Mouse (Mus musculus): ENCODE measurements around the gene Ap2m1.
"Not testable (repeated sequence)": the region's sequence is repeated elsewhere in the genome, so short reads cannot be mapped to it uniquely, and the experiment has no call there.

Ap2m1 gene

GRCm38 (mm10) chr16:20535296-20536080 is at the start of gene Ap2m1:
Gene Ap2m1 (plus strand): TSS chr16:20535478.
- DNase-seq (ENCODE audit: low read depth), result peak; percentile 93

DNA sequence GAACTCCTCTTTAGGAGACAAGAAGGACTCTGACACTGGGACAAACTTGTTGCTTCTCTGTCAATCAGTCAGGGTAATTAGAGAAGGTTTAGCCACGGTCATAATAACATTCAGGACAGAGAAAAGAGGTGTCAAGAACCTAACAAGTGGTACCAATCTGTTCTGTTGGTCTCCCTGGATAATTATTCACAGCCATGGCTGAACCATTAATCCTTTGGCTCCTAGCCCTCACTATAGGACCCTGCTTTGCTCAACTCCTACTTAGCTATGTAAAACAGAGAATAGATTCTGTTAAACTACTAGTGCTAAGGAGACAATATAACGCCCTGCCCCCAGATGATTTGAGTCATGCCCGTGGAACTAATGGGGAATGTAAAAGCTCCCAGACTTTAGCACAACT is 49.2 kb upstream of the Ap2m1 start:
- no peak for DNase-seq (ENCODE audit: low read depth)

DNA sequence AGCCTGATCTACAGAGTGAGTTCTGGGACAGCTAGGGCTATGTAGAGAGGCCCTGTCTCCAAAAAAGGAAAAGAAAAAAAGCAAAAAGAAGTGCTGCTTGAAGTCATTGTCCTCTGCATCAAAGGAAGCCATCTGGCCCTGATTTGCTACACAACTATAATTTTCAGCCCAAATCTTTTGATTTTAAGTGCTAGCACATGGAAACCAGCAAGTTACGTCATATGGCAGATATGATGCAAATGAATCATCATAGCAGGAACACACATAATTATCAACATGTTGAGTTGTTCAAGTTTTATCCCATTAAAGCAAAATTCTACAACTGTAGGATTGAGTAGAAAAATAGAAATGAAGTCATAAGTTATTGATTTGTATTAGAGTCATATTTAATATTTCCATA is 47.1 kb upstream of the Ap2m1 start:
- no peak for DNase-seq (ENCODE audit: low read depth)

DNA sequence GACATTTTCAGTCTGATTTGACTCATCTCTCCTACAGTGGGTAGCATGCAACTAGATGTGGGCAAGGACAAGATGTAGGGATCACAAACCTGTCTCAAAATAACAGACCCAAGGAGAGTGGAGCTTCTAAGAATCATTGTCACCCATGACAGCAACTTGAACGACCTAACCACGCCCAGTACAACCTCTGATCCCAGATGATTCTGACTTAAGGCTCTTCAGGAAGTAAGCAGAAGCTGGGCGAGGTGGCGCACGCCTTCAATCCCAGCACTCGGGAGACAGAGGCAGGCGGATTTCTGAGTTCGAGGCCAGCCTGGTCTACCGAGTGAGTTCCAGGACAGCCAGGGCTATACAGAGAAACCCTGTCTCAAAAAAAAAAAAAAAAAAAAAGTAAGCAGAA is 46.5 kb upstream of the Ap2m1 start:
- not testable (repeated sequence) for DNase-seq (ENCODE audit: low read depth)

DNA sequence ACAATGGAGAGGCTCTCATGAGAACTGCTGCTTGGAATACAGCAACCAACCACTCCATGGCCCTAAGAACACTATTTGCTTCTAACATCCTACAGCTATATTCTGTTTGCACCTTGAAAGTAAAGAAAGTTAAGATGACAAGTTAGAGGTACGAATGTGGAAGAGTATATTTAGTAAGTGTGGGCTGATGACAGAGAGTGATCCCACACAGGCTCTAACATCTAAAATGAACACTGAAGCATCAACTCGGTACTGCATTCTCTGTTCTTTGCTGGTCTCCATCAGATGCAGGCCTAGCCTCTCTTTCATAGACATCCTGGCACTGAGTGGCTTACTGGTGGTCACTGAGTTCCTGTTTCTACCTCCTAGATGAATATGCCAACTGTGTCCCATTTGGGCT is 46.0 kb upstream of the Ap2m1 start:
- DNase-seq (ENCODE audit: low read depth), result no peak

DNA sequence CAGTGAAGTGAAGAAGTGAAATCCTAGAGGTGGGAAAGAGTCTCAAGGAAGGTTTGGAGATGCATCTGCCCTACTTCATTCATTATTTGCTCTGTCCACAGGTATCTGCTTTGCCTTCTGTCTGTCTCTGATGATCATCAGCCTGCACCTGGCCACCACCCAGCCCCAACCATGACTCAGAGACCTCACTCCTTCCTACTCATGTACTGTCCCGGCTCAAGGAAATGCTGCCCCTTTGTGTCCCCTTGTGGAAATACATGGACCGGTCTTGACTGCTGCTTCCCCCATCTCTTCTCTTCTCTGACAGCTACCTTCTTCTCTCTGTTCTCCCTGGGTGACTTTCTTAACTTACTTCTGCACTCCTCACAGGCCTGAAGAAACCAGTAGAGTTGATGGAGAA is 44.7 kb upstream of the Ap2m1 start:
- DNase-seq (ENCODE audit: low read depth), result peak; percentile 18

- DNase-seq (ENCODE audit: low read depth), result no peak
Observed at GRCm38 (mm10) chr16:20491301-20491700, 44.0 kb upstream of the Ap2m1 start.

DNA sequence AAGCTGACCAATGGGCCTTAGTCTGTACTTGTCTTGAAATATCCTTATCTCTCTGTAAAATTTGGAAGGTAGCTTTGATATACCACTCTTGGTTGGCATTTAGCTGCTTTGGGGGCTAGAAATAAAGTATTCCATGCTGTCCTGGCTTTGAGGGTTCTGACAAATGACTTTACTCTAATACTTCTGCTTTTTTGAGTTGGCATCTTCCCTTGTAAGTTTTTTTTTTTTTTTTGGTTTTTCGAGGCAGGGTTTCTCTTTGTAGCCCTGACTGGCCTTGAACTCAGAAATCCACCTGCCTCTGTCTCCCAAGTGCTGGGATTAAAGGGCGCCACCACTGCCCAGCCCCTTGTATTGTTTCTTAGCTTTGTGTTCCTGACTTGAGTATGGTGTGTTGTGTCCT is 41.8 kb upstream of the Ap2m1 start:
- DNase-seq (ENCODE audit: low read depth), result no peak

- peak; percentile 81 for DNase-seq (ENCODE audit: low read depth)
Observed at GRCm38 (mm10) chr16:20496671-20497600, 38.3 kb upstream of the Ap2m1 start.

DNA sequence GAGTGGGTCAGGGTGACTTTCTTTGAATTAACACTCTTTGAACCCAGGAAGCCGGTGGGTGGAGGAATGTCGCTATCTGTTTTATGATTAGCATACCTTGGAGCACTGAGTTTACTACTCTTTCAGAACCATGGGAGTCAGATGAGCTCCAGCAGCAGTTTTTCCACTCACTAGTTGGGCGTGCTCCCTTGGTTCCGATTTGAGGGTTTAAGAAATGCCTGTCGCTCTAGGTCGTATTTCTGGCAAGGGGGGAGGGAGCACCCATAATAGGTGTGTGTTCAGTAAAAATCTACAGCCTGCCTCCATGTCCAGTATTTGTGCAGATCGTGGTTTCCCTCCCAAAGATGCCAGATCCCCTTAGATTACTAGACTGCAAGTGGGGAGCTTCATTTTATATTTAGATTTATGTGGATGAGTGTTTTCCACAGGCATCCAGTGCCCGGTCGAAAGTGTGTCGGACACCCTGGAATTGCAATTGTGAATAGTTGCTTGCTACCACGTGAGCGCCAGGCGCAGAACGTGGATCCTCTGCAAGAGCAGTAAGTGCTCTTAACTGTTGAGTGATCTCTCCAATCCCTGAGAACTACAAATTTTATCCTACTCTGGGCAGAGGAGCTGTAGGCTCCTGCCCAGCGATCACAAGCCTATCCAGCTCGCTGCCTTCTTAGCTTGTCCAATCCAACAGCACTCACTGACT is 37.1 kb upstream of the Ap2m1 start:
- DNase-seq (ENCODE audit: low read depth), result peak; percentile 8

GRCm38 (mm10) chr16:20498677-20499475 is 36.4 kb upstream of the Ap2m1 start, which contains the start of gene Eif2b5:
Gene Eif2b5 (plus strand): TSS chr16:20498817.
- DNase-seq (ENCODE audit: low read depth), result peak; percentile 83

DNA sequence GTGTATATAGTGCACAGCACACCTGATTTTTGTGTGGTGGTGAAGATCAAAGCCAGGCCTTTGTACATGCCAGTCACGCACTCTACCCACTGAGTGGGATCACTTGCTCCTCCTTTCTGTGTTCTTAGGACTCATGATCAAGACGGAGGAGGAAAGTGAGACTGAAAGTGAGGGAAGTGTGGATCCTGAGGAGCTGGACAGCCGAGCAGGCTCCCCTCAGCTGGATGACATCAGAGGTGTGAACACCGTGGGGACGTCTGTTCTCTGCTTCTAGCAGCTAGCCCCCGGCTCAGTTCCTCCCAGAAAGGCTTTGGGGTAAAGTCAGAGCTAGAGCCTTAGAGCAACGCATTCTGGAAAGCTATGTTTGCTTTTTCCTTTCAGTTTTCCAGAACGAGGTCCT is 29.3 kb upstream of the Ap2m1 start:
- DNase-seq (ENCODE audit: low read depth), result no peak

- no peak for DNase-seq (ENCODE audit: low read depth)
Observed at GRCm38 (mm10) chr16:20509349-20509748, 25.9 kb upstream of the Ap2m1 start.

- no peak for DNase-seq (ENCODE audit: low read depth)
Observed at GRCm38 (mm10) chr16:20511277-20511847, 23.9 kb upstream of the Ap2m1 start.

DNA sequence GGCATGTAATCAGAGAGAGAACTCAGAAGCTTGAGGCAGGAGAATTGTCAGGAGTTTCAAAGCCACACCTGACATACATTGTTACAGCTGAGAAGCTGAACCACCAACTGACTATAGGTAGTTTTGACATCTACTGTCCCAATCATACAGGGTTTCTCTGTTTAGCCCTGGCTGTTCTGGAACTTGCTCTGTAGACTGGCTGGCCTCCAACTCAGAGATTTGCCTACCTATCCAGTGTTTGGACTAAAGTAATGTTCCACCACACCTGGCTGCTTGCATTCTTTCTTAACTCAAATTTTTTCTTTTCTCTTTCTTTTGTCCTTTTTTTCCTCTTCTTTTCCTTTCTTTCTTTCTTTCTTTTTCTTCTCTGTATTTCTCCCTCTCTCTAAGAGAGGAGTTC is 19.2 kb upstream of the Ap2m1 start:
- no peak for DNase-seq (ENCODE audit: low read depth)

GRCm38 (mm10) chr16:20516726-20517201 is 18.5 kb upstream of the Ap2m1 start, which contains the start of gene Dvl3:
Gene Dvl3 (plus strand): TSS chr16:20516982.
- DNase-seq (ENCODE audit: low read depth), result peak; percentile 69

GRCm38 (mm10) chr16:20517216-20517615 is 18.1 kb upstream of the Ap2m1 start:
- DNase-seq (ENCODE audit: low read depth), result no peak

DNA sequence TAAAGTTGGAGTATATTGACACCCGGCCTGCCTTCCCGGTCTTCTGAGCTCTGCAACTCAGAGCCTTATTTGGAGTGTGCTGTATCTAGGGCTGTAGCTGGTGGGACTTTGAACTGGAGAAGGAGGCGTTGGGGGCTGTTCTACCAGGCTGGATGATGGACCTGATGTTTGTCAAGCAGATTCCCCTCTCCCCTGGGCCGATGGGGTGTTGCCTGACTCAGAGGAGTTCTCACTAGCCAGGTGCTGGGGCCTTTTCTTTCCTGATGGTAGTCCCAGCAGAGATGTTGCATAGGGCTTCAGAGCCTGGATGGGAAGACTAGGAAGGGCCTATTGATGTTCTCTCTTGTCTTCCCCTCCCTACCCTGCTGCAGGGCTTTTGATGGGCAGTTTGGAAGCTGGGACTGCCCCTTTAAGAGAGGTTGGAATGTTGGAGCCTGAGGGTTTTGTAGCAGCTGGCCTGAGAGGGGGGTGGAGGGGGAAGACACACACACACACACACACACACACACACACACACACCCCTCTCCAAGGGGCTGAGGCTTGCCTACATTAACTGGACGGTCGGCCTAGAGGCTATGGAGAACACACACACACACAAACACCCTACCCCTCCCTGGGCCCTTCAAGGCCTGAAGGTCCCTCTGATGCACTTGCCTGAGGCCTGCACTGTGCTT is 17.4 kb upstream of the Ap2m1 start:
- DNase-seq (ENCODE audit: low read depth), result no peak

GRCm38 (mm10) chr16:20523886-20524285 is 11.4 kb upstream of the Ap2m1 start:
- DNase-seq (ENCODE audit: low read depth), result no peak

- no peak for DNase-seq (ENCODE audit: low read depth)
Observed at GRCm38 (mm10) chr16:20528779-20529178, 6.5 kb upstream of the Ap2m1 start.

All from c-Kit-positive CD71-negative TER-119-negative erythroid progenitor cells, embryonic 14.5 days (primary cell).